9 mouse cellular contexts compared by ENCODE assay signal in the genomic region with DNA sequence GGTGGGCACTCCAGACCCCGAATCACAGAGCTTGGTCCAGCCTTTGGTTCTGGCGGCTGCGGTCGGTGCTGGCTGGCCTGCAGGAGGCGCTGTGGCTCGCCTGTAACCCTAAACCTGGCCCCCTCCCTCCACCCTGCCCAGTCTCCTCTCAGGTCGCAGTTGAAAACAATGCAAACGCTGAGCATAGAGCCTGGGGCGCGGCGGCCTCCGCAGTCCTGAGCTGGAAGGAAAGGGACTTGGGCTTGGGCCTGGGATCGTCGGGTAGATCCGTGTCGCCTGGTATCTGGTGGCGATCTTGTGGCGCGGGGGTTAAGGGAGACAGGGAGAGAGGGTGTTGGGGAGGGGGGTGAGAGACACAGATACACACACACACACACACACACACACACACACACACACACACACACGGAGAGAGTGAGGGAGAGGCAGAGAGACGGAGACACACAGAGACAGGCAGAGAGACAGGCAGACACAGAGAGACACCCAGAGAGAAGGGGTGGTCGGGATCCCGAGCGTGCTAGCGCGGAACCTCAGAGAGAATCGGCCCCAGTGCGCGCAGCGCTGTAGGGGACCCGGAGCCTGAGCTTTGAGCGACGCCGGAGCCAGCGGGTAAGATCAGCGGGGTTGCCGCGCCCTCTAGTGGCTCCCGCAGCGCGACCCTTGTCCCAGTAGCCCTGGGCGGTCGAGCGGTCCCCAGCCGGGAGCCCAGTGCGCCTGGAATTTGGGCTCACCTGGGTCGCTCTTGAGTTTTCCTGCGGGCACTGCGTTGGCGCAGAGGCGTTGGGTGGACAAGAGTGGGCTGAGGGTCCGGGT. TPM values are rescaled to one million over a fixed set of nuclear protein-coding genes. Genes with fewer than 3 reads are reported as not detected.
A peak's percentile ranks its signal among the peaks of the same experiment; 100 is the strongest.
DNase-seq lines count a peak whose midpoint lies in the region; ATAC-seq and TF ChIP-seq lines count a peak whose summit lies in the region.
"Had no signal": no experiment of that assay in that cellular context is flagged by ENCODE, and none has a peak within 500 bp of the region (broad histone marks: within the 10 kb centered on the region; RNA-seq: fewer than 3 reads in every experiment).

No protein-coding gene starts in this region.

- ATAC-seq in embryonic facial prominence, embryonic 13.5 days (ENCODE audit: insufficient number of reproducible peaks, insufficient read depth, low FRiP score, low TSS enrichment, low read depth): peak; percentile 63
- peak; percentile 71 for ATAC-seq in heart, embryonic 11.5 days (replicated peaks; ENCODE audit: insufficient number of reproducible peaks, low FRiP score, low TSS enrichment)
- ATAC-seq in kidney, embryonic 14.5 days (ENCODE audit: low FRiP score, low TSS enrichment): peak; percentile 81

- H3K27ac ChIP-seq in embryonic facial prominence, embryonic 13.5 days: peak overlapping the region; percentile 94
- H3K27ac ChIP-seq in heart, embryonic 11.5 days (ENCODE audit: low read depth, low read length): peak overlapping the region; percentile 66
- H3K27ac ChIP-seq in kidney, embryonic 14.5 days (ENCODE audit: low read depth, low read length): peak overlapping the region; percentile 59; the same call in 1 of the 2 replicates
- H3K27ac ChIP-seq in liver, adult 2 months (replicated peaks; ENCODE audit: insufficient read depth, low read depth, low read length): no peak overlapping the region

- H3K79me2 ChIP-seq in liver, adult 2 months (ENCODE audit: control insufficient read depth, insufficient read depth, low read length): no peaks in the 10 kb centered on the region
- no peaks in the 10 kb centered on the region for H3K79me2 ChIP-seq in myocyte (ENCODE audit: control insufficient read depth, insufficient read depth)

- peak; percentile 95 for DNase-seq in 3T3-L1 (ENCODE audit: low read depth, low spot score)
- DNase-seq in adrenal gland, postnatal 4 days (ENCODE audit: low spot score in 2 of 2): peak; percentile 61 to 79
- DNase-seq in liver, adult 2 months (ENCODE audit: extremely low read depth, low read depth, low spot score): peak; percentile 42
- peak; percentile 69 to 87 for DNase-seq in spleen, postnatal 4 days (ENCODE audit: low spot score in 2 of 2)

- H3K4me2 ChIP-seq in embryonic facial prominence, embryonic 13.5 days: peak overlapping the region; percentile 65
- peak overlapping the region; percentile 93 for H3K4me2 ChIP-seq in heart, embryonic 11.5 days
- H3K4me2 ChIP-seq in kidney, embryonic 14.5 days (replicated peaks; ENCODE audit: low read depth, low read length): peak overlapping the region; percentile 87
- H3K4me2 ChIP-seq in myocyte (ENCODE audit: low read depth): peak overlapping the region; percentile 99

- no peak for TF ChIP-seq POLR2A in liver, adult 2 months (IDR thresholded peaks at IDR 0.05; ENCODE audit: extremely low read depth, insufficient read depth, low read length)
- no peak for TF ChIP-seq POLR2A in myocyte (IDR thresholded peaks at IDR 0.05; ENCODE audit: insufficient read length, low read depth)

- TF ChIP-seq CTCF in liver, adult 2 months (IDR thresholded peaks at IDR 0.05; ENCODE audit: low read depth, low read length): peak; percentile 83

- no peak overlapping the region for H3ac ChIP-seq in myocyte (ENCODE audit: control insufficient read depth, insufficient read length)

- peak overlapping the region; percentile 80 for H3K4me3 ChIP-seq in embryonic facial prominence, embryonic 13.5 days
- H3K4me3 ChIP-seq in heart, embryonic 11.5 days (ENCODE audit: low read depth, low read length): peak overlapping the region; percentile 62
- H3K4me3 ChIP-seq in kidney, embryonic 14.5 days (ENCODE audit: low read length): peak overlapping the region; percentile 59
- peak overlapping the region; percentile 42 for H3K4me3 ChIP-seq in liver, adult 2 months (ENCODE audit: insufficient read depth, low read depth, low read length)
- H3K4me3 ChIP-seq in myocyte: peak overlapping the region; percentile 41

- H3K27me3 ChIP-seq in embryonic facial prominence, embryonic 13.5 days: peaks cover 12% of the 10 kb centered on the region
- H3K27me3 ChIP-seq in heart, embryonic 11.5 days (ENCODE audit: control insufficient read depth, insufficient read depth, low read length): peaks cover 31% of the 10 kb centered on the region
- peaks cover 26% of the 10 kb centered on the region; the same call in 1 of the 2 replicates for H3K27me3 ChIP-seq in kidney, embryonic 14.5 days (ENCODE audit: control insufficient read depth, insufficient read depth, low read length)
- peaks cover 24% of the 10 kb centered on the region for H3K27me3 ChIP-seq in liver, adult 2 months (ENCODE audit: control insufficient read depth, insufficient read depth, low read length)
- no peaks in the 10 kb centered on the region for H3K27me3 ChIP-seq in myocyte (ENCODE audit: control insufficient read depth, insufficient read depth, insufficient read length)

- no peaks in the 10 kb centered on the region for H3K9me3 ChIP-seq in embryonic facial prominence, embryonic 13.5 days
- no peaks in the 10 kb centered on the region for H3K9me3 ChIP-seq in heart, embryonic 11.5 days (replicated peaks; ENCODE audit: control insufficient read depth, low read length)
- no peaks in the 10 kb centered on the region for H3K9me3 ChIP-seq in kidney, embryonic 14.5 days (ENCODE audit: control insufficient read depth, low read length)
- H3K9me3 ChIP-seq: G1E had no signal

- under 1% methylated on average over 50 of the region's 52 CpGs for WGBS in embryonic facial prominence, embryonic 13.5 days
- WGBS in heart, embryonic 11.5 days (ENCODE audit: insufficient replicate concordance): under 1% methylated on average over 50 of the region's 52 CpGs
- WGBS in kidney, embryonic 14.5 days: under 1% methylated on average over 51 of the region's 52 CpGs
- 1% methylated on average over 52 of the region's 52 CpGs for WGBS in liver, adult 2 months

- H3K4me1 ChIP-seq in embryonic facial prominence, embryonic 13.5 days: peaks cover 32% of the 10 kb centered on the region
- peaks cover 23% of the 10 kb centered on the region; the same call in 1 of the 2 replicates for H3K4me1 ChIP-seq in heart, embryonic 11.5 days (ENCODE audit: control insufficient read depth, insufficient read depth, low read length)
- 0 out of 2 replicates have a peak, but pooled peaks cover 5% of the 10 kb centered on the region for H3K4me1 ChIP-seq in kidney, embryonic 14.5 days (ENCODE audit: control insufficient read depth, insufficient read depth, low read length)
- peaks cover 4% of the 10 kb centered on the region; the same call in 1 of the 2 replicates for H3K4me1 ChIP-seq in liver, adult 2 months (ENCODE audit: control insufficient read depth, insufficient read depth, low read length)

- H3K9ac ChIP-seq in embryonic facial prominence, embryonic 13.5 days: peak overlapping the region; percentile 89
- H3K9ac ChIP-seq in heart, embryonic 11.5 days (ENCODE audit: low read depth, low read length): peak overlapping the region; percentile 74
- H3K9ac ChIP-seq in kidney, embryonic 14.5 days (ENCODE audit: low read depth, low read length): peak overlapping the region; percentile 84
- peak overlapping the region; percentile 20 for H3K9ac ChIP-seq in liver, adult 2 months (ENCODE audit: low read depth, low read length)

- H3K36me3 ChIP-seq in embryonic facial prominence, embryonic 13.5 days: peaks cover 8% of the 10 kb centered on the region
- H3K36me3 ChIP-seq in heart, embryonic 11.5 days (ENCODE audit: control insufficient read depth, insufficient read depth, low read length): no peaks in the 10 kb centered on the region
- 0 out of 2 replicates have a peak, but pooled peaks cover 5% of the 10 kb centered on the region for H3K36me3 ChIP-seq in kidney, embryonic 14.5 days (ENCODE audit: control insufficient read depth, insufficient read depth, low read length)
- H3K36me3 ChIP-seq in liver, adult 2 months (ENCODE audit: control insufficient read depth, insufficient read depth, low read length): no peaks in the 10 kb centered on the region
- H3K36me3 ChIP-seq in myocyte (ENCODE audit: control insufficient read depth, insufficient read depth): no peaks in the 10 kb centered on the region
- H3K36me3 ChIP-seq: G1E had no signal

TF ChIP-seq in myocyte, 11 proteins besides CTCF, POLR2A, EP300 and RAD21:
- TF ChIP-seq MYOG (IDR thresholded peaks at IDR 0.05; ENCODE audit: control insufficient read depth in 1 of 3, insufficient read depth in 1 of 3, insufficient read length in 2 of 3, low read depth in 2 of 3) (no peak), MYOD1 (IDR thresholded peaks at IDR 0.05; ENCODE audit: control insufficient read depth in 1 of 3, insufficient read length in 2 of 3, low read depth in 2 of 3) (no peak), E2F4 (IDR thresholded peaks at IDR 0.05; ENCODE audit: insufficient read depth) (no peak), POLR2AphosphoS2 (IDR thresholded peaks at IDR 0.05; ENCODE audit: insufficient read length, low read depth) (no peak), SRF (IDR thresholded peaks at IDR 0.05; ENCODE audit: control insufficient read depth, insufficient read length, low read depth) (no peak), USF1 (IDR thresholded peaks at IDR 0.05; ENCODE audit: low read depth) (no peak), CEBPB (IDR thresholded peaks at IDR 0.05; ENCODE audit: insufficient read depth, poor library complexity, severe bottlenecking) (no peak)

RNA-seq across cellular contexts. Expression of gene Pdgfra, which starts 3.9 kb away (rescaled TPM):
- total RNA-seq in adrenal gland, postnatal 4 days (2021): 10 to 100 TPM; 46.8 to 49.6 TPM
- 78.8 and 96.8 TPM in 2 replicates for polyA plus RNA-seq in embryonic facial prominence, embryonic 13.5 days (2015; fragmentation: Nextera tagmentation; extraction: Ambion mirVana)
- polyA plus RNA-seq in heart, embryonic 11.5 days (2014; fragmentation: Nextera tagmentation; extraction: Ambion mirVana): 28.0 and 37.4 TPM in 2 replicates
- polyA plus RNA-seq in kidney, embryonic 14.5 days (2014; fragmentation: Nextera tagmentation; extraction: Ambion mirVana): 23.0 and 56.8 TPM in 2 replicates
- total RNA-seq in liver, adult 2 months (2014; rRNA removed): 4.5 and 5.2 TPM in 2 replicates
- 1.1 and 1.2 TPM in 2 replicates for polyA plus RNA-seq in liver, adult 2 months (2012; rRNA removed)
- 1.1 TPM for polyA plus RNA-seq in myocyte (2012; fragmentation: generic; extraction: Trizol)
- polyA plus RNA-seq: G1E had no signal

Comparison
In these comparisons a context has a peak if more than half of its experiments do, and no peak if none do; other contexts are left out.
1. DNase-seq: peak in every context shown above with its lines; median percentile 95 in 3T3-L1; 78 in spleen, postnatal 4 days; 70 in adrenal gland, postnatal 4 days; 42 in liver, adult 2 months.
2. H3K9ac ChIP-seq: peak in every context shown above with its lines; median percentile 89 in embryonic facial prominence, embryonic 13.5 days; 84 in kidney, embryonic 14.5 days; 74 in heart, embryonic 11.5 days; 20 in liver, adult 2 months.
3. RNA of gene Pdgfra, which starts 3.9 kb away (polyA plus RNA-seq): 78.8 to 96.8 TPM in embryonic facial prominence, embryonic 13.5 days, 23.0 to 56.8 TPM in kidney, embryonic 14.5 days and 28.0 to 37.4 TPM in heart, embryonic 11.5 days; 1.1 to 1.2 TPM in liver, adult 2 months and 1.1 TPM in myocyte (single experiment); every median in the first group is over 10 times any median in the second.
4. Peak in every context shown above with its lines, with median percentiles within 50 percentile points of each other: ATAC-seq, H3K4me2 ChIP-seq and H3K4me3 ChIP-seq.